ENCODE assay signal across 9 mouse cellular contexts in the genomic region with DNA sequence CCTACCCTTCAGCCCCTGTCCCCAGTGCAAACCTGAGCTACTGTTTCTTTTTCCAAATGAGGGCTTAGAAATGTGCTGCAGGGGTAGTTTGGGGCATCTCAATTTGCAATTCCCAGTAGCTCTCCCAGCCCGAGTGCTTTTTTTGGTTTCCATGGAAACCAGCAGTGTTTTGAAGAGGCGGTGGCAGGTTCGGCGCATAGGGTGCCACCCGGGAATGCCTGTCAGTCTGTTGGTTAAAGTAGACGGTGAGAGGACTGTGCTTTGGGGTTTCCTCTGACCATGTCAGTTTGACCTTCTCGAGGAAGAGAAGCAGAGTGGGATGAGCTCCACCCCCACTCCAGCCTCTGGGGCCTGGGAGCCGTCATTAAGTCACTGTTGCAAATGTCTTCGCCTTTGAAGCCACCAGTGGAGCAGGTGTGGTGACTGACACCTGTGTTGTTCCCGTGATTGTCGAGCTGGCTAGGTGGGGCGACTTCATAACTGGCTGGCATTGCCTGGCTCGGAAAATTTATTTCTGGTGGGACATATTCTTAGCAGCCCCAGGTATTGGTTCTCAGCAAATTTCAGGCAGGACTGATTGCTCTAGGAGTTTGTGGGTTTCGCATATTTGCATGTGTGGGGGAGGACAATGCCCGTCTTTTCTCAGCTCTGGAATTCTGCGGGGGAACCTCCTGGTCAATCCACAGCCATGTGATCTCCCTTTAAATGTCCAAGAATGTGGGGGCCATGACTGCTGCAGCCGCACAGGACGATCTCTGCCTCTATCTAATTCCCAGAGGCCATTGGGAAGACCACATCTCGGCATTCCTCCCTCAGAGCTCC. TPM values are rescaled to one million over a fixed set of nuclear protein-coding genes. Genes with fewer than 3 reads are reported as not detected.
DNase-seq lines count a peak whose midpoint lies in the region; ATAC-seq lines count a peak whose summit lies in the region.
"Had no signal": no experiment of that assay in that cellular context is flagged by ENCODE, and none has a peak within 500 bp of the region (broad histone marks: within the 10 kb centered on the region; RNA-seq: fewer than 3 reads in every experiment).

No protein-coding gene starts in this region.

- peak overlapping the region; percentile 79 for H3K27ac ChIP-seq in forebrain, embryonic 12.5 days
- H3K27ac ChIP-seq in limb, embryonic 12.5 days = no peak overlapping the region

- peak; percentile 70 to 80 for DNase-seq in layer of hippocampus, adult 18-20 months (ENCODE audit: low spot score in 2 of 2)
- no peak for DNase-seq in layer of hippocampus, adult 9-10 months (ENCODE audit: low spot score)
- DNase-seq in right cerebral cortex, postnatal 14 days = peak; percentile 50
- DNase-seq in thymus, postnatal 14 days = no peak
- no peak for DNase-seq in cerebellum, adult 11-12 months

- H3K27me3 ChIP-seq in forebrain, embryonic 12.5 days = 0 out of 2 replicates have a peak, but pooled peaks cover 11% of the 10 kb centered on the region
- H3K27me3 ChIP-seq in limb, embryonic 12.5 days = peaks cover 38% of the 10 kb centered on the region

- H3K4me2 ChIP-seq in forebrain, embryonic 12.5 days = peak overlapping the region; percentile 45
- peak overlapping the region; percentile 28 for H3K4me2 ChIP-seq in limb, embryonic 12.5 days

- 0 out of 2 replicates have a peak overlapping the region, but pooled peaks have one; percentile 12 for H3K9ac ChIP-seq in forebrain, embryonic 12.5 days
- no peak overlapping the region for H3K9ac ChIP-seq in limb, embryonic 12.5 days (replicated peaks)

- no peaks in the 10 kb centered on the region; the same call in 1 of the 2 replicates for H3K9me3 ChIP-seq in forebrain, embryonic 12.5 days
- H3K9me3 ChIP-seq in limb, embryonic 12.5 days = no peaks in the 10 kb centered on the region

- 19% methylated on average over 19 of the region's 19 CpGs for WGBS in forebrain, embryonic 12.5 days
- WGBS in limb, embryonic 12.5 days = 11% methylated on average over 19 of the region's 19 CpGs

- peaks cover 32% of the 10 kb centered on the region for H3K4me1 ChIP-seq in forebrain, embryonic 12.5 days
- peaks cover 14% of the 10 kb centered on the region for H3K4me1 ChIP-seq in limb, embryonic 12.5 days (replicated peaks)

- no peaks in the 10 kb centered on the region for H3K36me3 ChIP-seq in forebrain, embryonic 12.5 days (replicated peaks)
- H3K36me3 ChIP-seq in limb, embryonic 12.5 days = no peaks in the 10 kb centered on the region

- ATAC-seq in forebrain, embryonic 12.5 days (ENCODE audit: low FRiP score) = peak; percentile 76
- ATAC-seq in limb, embryonic 12.5 days (ENCODE audit: insufficient number of reproducible peaks, insufficient read depth, low FRiP score, low TSS enrichment, low read depth) = no peak
- ATAC-seq in erythroblast, adult 5-6 weeks (replicated peaks; ENCODE audit: low FRiP score, poor library complexity, severe bottlenecking) = no peak

- no peak overlapping the region for H3K4me3 ChIP-seq in forebrain, embryonic 12.5 days (replicated peaks)
- no peak overlapping the region for H3K4me3 ChIP-seq in limb, embryonic 12.5 days (replicated peaks)

RNA-seq across cellular contexts. Expression of gene Asphd2, which starts 17.1 kb away (rescaled TPM):
- 100 to 1,000 TPM; 212 to 229 TPM for total RNA-seq in layer of hippocampus, adult 18-20 months (2021)
- 38.6 and 57.3 TPM in 2 replicates for polyA plus RNA-seq in forebrain, embryonic 12.5 days (2016; fragmentation: Nextera tagmentation; extraction: Ambion mirVana)
- 29.0 and 35.4 TPM in 2 replicates for polyA plus RNA-seq in limb, embryonic 12.5 days (2016; fragmentation: Nextera tagmentation; extraction: Ambion mirVana)
- total RNA-seq in erythroblast, adult 5-6 weeks (2015; ENCODE audit: low replicate concordance) = not detected in 2 replicates
- not detected in 2 replicates for total RNA-seq in erythroblast, adult 5-6 weeks (2017; ENCODE audit: low replicate concordance)

RNA-seq across cellular contexts. Expression of gene Gm6588, which starts 37.5 kb away (rescaled TPM):
- total RNA-seq in layer of hippocampus, adult 18-20 months (2021) = not detected
- 0.57 and 0.65 TPM in 2 replicates for polyA plus RNA-seq in forebrain, embryonic 12.5 days (2016; fragmentation: Nextera tagmentation; extraction: Ambion mirVana)
- not detected in 2 replicates for polyA plus RNA-seq in limb, embryonic 12.5 days (2016; fragmentation: Nextera tagmentation; extraction: Ambion mirVana)
- total RNA-seq in erythroblast, adult 5-6 weeks (2015; ENCODE audit: low replicate concordance) = not detected in 2 replicates
- total RNA-seq in erythroblast, adult 5-6 weeks (2017; ENCODE audit: low replicate concordance) = not detected in 2 replicates
- total RNA-seq: left cerebral cortex, postnatal 10 days had no signal

RNA-seq across cellular contexts. Expression of gene Gm6583, which starts 55.9 kb away (rescaled TPM):
- not detected for total RNA-seq in layer of hippocampus, adult 18-20 months (2021)
- 0.22 and 0.31 TPM in 2 replicates for polyA plus RNA-seq in forebrain, embryonic 12.5 days (2016; fragmentation: Nextera tagmentation; extraction: Ambion mirVana)
- 0.24 and 0.33 TPM in 2 replicates for polyA plus RNA-seq in limb, embryonic 12.5 days (2016; fragmentation: Nextera tagmentation; extraction: Ambion mirVana)
- not detected in 2 replicates for total RNA-seq in erythroblast, adult 5-6 weeks (2015; ENCODE audit: low replicate concordance)
- not detected in 2 replicates for total RNA-seq in erythroblast, adult 5-6 weeks (2017; ENCODE audit: low replicate concordance)

Comparison
In these comparisons a context has a peak if more than half of its experiments do, and no peak if none do; other contexts are left out.
1. DNase-seq: peak in layer of hippocampus, adult 18-20 months (2 of 2) and right cerebral cortex, postnatal 14 days (single experiment); none in layer of hippocampus, adult 9-10 months (single experiment), thymus, postnatal 14 days (single experiment) and cerebellum, adult 11-12 months (single experiment).
2. RNA of gene Asphd2, which starts 17.1 kb away (total RNA-seq): 212 to 229 TPM in layer of hippocampus, adult 18-20 months; not detected in erythroblast, adult 5-6 weeks; every median in the first group is over 100 times any median in the second.